Mouse (Mus musculus): ENCODE measurements at regions not wholly inside any gene's neighbourhood (a gene's known extent, or its start where the extent isn't known, plus 50 kb on each side); places are given as distances from the start of the nearest gene placed in this dataset.
A peak's percentile ranks its signal among the peaks of the same experiment; 100 is the strongest.

DNA sequence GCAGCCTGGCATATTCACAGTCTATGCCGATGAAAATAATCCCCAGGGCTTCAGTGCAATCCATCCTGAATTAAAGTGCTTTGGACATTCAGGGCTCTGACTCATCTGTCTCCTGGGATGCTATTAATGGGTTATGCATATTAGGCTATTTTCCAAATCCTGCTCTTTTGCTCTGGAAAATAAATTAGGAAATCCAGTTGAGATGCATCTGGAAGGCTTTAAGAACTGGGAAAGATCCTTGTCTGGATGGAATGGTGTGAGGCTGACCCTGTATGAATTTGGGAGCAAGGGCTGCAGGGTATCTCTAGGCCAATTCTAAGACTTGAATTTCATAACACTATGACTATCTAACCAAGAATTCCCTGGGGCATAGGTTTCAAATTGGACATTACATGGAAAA is 234.5 kb upstream of the Prkcq start:
- H3K4me2 ChIP-seq (replicated peaks), result no peak overlapping the region
- 27% methylated on average over 1 of the region's 1 CpGs for WGBS
- H3K36me3 ChIP-seq, result no peaks in the 10 kb centered on the region
- no peak overlapping the region for H3K9ac ChIP-seq (replicated peaks)
- ATAC-seq, result no peak
- no peaks in the 10 kb centered on the region for H3K9me3 ChIP-seq
- H3K27me3 ChIP-seq, result no peaks in the 10 kb centered on the region
- 0 out of 2 replicates have a peak, but pooled peaks cover 3% of the 10 kb centered on the region for H3K4me1 ChIP-seq (replicated peaks)
- H3K27ac ChIP-seq, result no peak overlapping the region
- no peak overlapping the region for H3K4me3 ChIP-seq (replicated peaks)

DNA sequence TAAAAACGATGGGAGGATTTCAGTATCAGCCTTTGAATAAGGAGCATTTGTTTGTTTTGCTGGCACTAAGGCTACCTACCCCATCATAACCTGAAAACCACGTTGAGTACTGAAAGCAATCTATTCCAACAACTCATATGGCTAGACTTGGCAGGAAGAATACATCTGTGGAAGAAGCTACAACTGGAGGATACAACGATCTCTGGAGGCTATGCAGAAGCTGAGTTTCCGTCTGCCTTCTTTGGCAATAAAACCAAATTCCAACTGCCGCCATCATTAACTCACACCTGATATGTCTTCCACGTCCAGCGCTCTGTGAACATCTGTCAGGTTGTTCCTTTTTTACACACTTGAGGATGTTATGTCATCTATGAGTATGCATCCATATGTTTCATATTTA is 206.7 kb upstream of the Prkcq start:
- H3K4me1 ChIP-seq (replicated peaks), result no peaks in the 10 kb centered on the region
- H3K4me2 ChIP-seq (replicated peaks), result no peak overlapping the region
- no peaks in the 10 kb centered on the region for H3K36me3 ChIP-seq
- H3K27me3 ChIP-seq, result no peaks in the 10 kb centered on the region
- H3K9ac ChIP-seq (replicated peaks), result no peak overlapping the region
- H3K27ac ChIP-seq, result no peak overlapping the region
- H3K4me3 ChIP-seq (replicated peaks), result no peak overlapping the region
- no peaks in the 10 kb centered on the region for H3K9me3 ChIP-seq
- WGBS, result 85% methylated on average over 7 of the region's 7 CpGs
- no peak for ATAC-seq

DNA sequence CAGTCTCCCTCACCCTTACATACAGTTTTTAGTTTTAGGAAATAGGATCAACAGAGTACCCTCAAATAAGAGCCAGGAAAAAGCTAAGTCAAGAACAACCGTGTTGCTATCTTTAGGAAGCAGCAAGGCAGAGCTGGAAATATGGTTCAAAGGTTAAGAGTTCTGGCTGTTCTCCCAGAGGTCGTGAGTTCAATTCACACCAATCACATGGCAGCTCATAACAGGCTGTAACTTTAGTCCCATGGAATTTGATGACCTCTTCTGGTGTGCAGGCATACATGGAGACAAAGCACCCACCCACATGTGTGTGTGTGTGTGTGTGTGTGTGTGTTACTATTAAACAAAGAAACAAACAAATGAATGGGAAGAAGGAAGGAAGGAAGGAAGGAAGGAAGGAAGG is 205.0 kb upstream of the Prkcq start:
- H3K27me3 ChIP-seq, result no peaks in the 10 kb centered on the region
- 76% methylated on average over 2 of the region's 2 CpGs for WGBS
- H3K27ac ChIP-seq, result no peak overlapping the region
- no peaks in the 10 kb centered on the region for H3K4me1 ChIP-seq (replicated peaks)
- no peak overlapping the region for H3K4me3 ChIP-seq (replicated peaks)
- H3K9ac ChIP-seq (replicated peaks), result no peak overlapping the region
- H3K36me3 ChIP-seq, result no peaks in the 10 kb centered on the region
- H3K4me2 ChIP-seq (replicated peaks), result no peak overlapping the region
- ATAC-seq, result no peak
- no peaks in the 10 kb centered on the region for H3K9me3 ChIP-seq

DNA sequence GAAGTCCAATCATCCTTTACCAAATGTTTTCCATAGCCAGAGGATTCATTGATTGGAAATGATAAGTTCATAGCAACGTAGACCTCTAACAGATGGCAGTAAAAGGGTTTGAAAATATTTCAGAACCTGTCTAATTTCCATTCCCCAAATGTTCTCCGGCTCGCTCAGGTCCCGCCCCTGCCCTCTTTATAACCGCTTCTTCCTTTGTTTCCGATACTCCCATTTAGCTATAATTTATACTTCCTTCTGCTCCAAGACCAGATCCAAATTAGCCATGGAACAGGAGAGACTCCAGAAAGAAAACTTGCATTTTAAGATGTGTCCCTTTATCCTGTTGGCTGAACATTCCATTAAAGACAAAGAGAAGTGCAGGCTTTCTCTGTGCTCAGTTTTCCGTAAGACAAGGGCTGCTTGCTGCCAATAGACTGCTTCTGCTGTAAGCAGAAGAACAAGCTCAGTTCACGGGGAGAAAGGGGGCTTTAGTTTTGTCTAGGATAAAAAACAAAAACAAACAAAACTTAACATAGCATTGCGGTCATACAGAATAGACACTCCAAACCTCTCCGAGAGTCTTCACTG is 202.7 kb upstream of the Prkcq start:
- 60% methylated on average over 10 of the region's 10 CpGs for WGBS
- no peak overlapping the region for H3K27ac ChIP-seq
- no peaks in the 10 kb centered on the region for H3K9me3 ChIP-seq
- no peaks in the 10 kb centered on the region for H3K27me3 ChIP-seq
- no peak overlapping the region for H3K4me3 ChIP-seq (replicated peaks)
- H3K36me3 ChIP-seq, result no peaks in the 10 kb centered on the region
- ATAC-seq, result no peak
- no peak overlapping the region for H3K9ac ChIP-seq (replicated peaks)
- H3K4me1 ChIP-seq (replicated peaks), result no peaks in the 10 kb centered on the region
- H3K4me2 ChIP-seq (replicated peaks), result 0 out of 2 replicates have a peak overlapping the region, but pooled peaks have one; percentile 2

DNA sequence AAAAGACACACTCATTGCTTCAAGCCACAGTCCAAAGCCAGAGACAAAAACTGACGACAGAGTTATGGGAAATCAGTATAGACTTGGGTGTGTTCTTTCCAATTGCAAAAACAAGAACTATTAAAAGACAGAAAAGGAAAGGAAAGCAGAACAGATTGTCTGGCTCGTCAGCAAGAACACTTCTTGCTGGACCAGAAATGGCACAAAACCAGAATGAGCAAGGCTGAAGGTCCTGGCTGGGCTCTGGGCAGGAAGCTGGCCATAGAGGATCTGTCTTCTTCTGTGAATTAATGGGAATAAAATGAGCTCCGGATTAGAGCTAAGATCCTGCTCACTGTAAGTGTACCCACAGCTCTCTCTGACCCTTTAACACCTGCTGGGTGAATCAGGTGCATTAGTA is 199.9 kb upstream of the Prkcq start:
- no peaks in the 10 kb centered on the region for H3K27me3 ChIP-seq
- H3K36me3 ChIP-seq, result no peaks in the 10 kb centered on the region
- H3K9ac ChIP-seq (replicated peaks), result no peak overlapping the region
- WGBS, result 74% methylated on average over 3 of the region's 3 CpGs
- no peaks in the 10 kb centered on the region; the same call in 1 of the 2 replicates for H3K4me1 ChIP-seq (replicated peaks)
- H3K4me3 ChIP-seq (replicated peaks), result no peak overlapping the region
- H3K27ac ChIP-seq, result no peak overlapping the region
- H3K4me2 ChIP-seq (replicated peaks), result no peak overlapping the region
- ATAC-seq, result no peak
- H3K9me3 ChIP-seq, result no peaks in the 10 kb centered on the region

DNA sequence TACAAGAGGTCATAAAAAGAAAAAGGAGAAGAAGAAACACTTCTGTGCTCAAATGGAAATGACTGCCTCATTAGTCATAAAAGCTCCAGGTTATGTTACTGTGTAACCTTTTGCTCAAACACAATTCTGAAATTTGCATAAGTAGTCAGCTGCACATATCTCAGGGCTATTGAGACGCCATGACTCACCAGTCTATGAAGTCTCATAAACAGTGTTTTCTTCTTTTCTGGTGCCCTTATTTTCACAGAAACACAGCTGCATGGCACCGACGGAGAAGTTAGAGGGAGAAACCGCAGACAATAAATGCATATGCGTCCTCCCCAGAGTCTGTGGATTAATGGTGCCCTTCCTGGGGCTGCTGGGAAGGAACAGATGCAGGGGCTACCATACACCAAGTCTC is 193.1 kb upstream of the Prkcq start:
- Histone ChIP-seq H3K27ac (no peak overlapping the region), H3K9ac (replicated peaks) (no peak overlapping the region), H3K4me3 (replicated peaks) (no peak overlapping the region), H3K4me2 (replicated peaks) (no peak overlapping the region), H3K4me1 (replicated peaks) (no peaks in the 10 kb centered on the region; the same call in 1 of the 2 replicates), H3K9me3 (no peaks in the 10 kb centered on the region), H3K36me3 (no peaks in the 10 kb centered on the region), H3K27me3 (no peaks in the 10 kb centered on the region)
- 80% methylated on average over 5 of the region's 5 CpGs for WGBS
- no peak for ATAC-seq

DNA sequence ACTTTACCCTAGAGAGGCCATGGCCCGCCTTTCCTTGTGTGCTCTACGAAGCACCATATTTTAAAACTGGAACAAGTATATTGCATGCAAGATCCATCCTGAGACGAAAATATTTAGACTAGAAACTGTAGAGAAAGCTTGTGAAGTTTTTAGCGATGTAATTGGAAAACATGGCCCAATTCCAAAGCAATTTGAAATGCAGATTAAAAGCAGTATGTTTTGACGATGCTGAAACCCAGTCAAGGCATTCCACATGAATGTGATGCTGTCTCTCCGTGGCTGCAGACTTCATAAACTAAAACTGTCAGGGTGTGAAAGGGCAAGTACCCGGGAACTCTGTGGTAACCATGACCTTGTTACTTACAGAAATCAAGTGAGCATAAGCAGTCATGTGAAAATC is 185.8 kb upstream of the Prkcq start:
- no peaks in the 10 kb centered on the region for H3K4me1 ChIP-seq (replicated peaks)
- H3K27ac ChIP-seq, result no peak overlapping the region
- ATAC-seq, result no peak
- no peaks in the 10 kb centered on the region for H3K36me3 ChIP-seq
- H3K4me2 ChIP-seq (replicated peaks), result no peak overlapping the region
- H3K9ac ChIP-seq (replicated peaks), result no peak overlapping the region
- no peaks in the 10 kb centered on the region for H3K27me3 ChIP-seq
- H3K9me3 ChIP-seq, result no peaks in the 10 kb centered on the region
- no peak overlapping the region for H3K4me3 ChIP-seq (replicated peaks)
- WGBS, result 74% methylated on average over 7 of the region's 7 CpGs

DNA sequence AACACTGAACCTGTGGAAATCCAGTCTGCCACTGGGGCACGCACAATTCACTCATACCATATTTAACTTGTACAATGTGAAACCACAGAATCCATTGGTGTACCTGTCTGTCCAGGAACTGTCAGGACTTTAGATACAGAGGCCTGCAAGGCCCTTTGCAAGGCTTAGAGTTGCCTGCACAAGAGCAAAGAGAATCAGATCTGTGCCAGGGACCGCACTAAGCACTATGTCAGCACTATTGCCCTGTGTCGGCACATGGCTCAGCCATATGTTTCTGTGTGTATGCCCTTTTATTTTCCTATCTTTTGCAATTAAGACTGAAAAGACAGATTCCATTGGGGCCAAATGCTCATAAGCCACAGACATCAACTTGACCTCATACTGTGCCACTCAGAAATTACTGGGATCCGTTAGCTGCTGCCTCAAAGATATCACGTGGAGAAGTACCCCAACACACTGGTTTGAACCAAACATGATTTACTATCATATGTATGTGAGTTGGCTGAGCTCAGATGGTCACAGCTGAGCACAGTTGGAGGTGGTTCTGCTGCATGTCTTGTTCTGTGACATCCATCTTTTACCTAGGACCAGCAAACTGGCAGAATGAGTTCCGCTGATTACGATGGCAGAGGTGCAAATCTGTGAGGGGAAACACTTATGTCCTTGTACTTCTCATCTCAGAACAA is 181.7 kb upstream of the Prkcq start:
- 91% methylated on average over 7 of the region's 7 CpGs for WGBS
- Histone ChIP-seq H3K4me1 (replicated peaks) (no peaks in the 10 kb centered on the region), H3K9ac (replicated peaks) (no peak overlapping the region), H3K4me2 (replicated peaks) (no peak overlapping the region), H3K27ac (no peak overlapping the region), H3K4me3 (replicated peaks) (no peak overlapping the region), H3K36me3 (no peaks in the 10 kb centered on the region), H3K27me3 (no peaks in the 10 kb centered on the region), H3K9me3 (no peaks in the 10 kb centered on the region)
- ATAC-seq, result no peak

DNA sequence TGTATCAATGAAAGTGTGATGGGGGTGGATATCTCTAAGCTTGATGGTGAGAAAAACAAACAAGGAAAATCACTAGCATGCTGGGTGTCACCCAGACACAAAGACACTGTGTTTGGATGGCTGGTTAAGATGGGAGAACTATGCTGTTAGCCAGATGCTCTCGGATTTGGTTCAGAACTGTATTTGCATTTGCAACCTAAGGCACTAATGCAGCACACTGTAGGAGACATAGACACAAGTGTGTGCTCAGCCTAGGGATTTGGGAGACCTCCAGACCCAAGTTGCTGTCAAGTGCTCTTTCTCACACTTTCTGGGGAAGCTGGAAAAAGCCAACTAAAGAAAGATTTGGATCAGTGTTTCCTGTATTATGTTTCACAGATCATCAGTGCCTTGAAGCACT is 173.1 kb upstream of the Prkcq start:
- 72% methylated on average over 1 of the region's 1 CpGs for WGBS
- Histone ChIP-seq H3K9me3 (no peaks in the 10 kb centered on the region), H3K36me3 (no peaks in the 10 kb centered on the region), H3K27me3 (no peaks in the 10 kb centered on the region), H3K4me3 (replicated peaks) (no peak overlapping the region), H3K4me1 (replicated peaks) (no peaks in the 10 kb centered on the region), H3K9ac (replicated peaks) (no peak overlapping the region), H3K27ac (no peak overlapping the region), H3K4me2 (replicated peaks) (no peak overlapping the region)
- no peak for ATAC-seq

DNA sequence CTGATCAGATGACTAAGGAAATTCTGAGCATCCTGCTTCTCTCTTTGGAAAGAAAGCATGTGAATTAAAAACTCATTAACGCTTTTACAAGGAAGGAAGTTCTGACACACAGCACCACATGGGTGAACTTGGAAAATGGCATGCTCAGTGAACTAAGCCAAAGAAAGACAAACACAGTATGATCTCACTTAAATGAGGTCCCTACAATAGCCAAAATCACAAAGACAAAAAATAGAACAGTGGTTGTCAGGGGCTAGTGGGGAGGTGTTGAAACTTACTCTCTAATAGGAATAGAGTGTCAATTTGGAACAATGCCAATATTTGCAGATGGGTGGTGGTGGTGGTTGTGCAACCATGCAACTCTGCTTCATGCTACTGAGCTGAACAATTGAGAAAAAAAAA is 172.7 kb upstream of the Prkcq start:
- H3K27me3 ChIP-seq, result no peaks in the 10 kb centered on the region
- no peak overlapping the region for H3K4me2 ChIP-seq (replicated peaks)
- H3K4me3 ChIP-seq (replicated peaks), result no peak overlapping the region
- no peaks in the 10 kb centered on the region for H3K4me1 ChIP-seq (replicated peaks)
- no peak for ATAC-seq
- H3K9me3 ChIP-seq, result no peaks in the 10 kb centered on the region
- no peaks in the 10 kb centered on the region for H3K36me3 ChIP-seq
- H3K9ac ChIP-seq (replicated peaks), result no peak overlapping the region
- no peak overlapping the region for H3K27ac ChIP-seq
- WGBS, result 88% methylated on average over 1 of the region's 1 CpGs

DNA sequence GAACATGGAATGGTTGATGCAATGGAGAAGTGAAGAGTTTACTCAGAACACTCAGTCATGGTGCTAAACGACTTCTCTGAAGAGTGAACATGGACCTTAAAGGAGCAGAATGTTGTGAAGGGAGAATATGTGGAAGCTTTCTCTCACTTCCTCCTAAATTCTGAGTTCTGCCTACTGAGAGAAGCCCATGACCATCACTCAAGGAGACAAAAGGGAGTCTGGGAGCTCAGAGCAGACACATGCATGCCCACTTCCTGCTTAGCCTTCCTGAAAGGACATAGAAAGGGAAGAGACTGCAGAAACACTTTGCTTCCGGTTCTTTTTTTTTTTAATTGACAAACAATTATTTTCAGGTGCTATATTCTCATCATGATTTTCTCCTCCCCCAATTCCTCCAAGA is 166.1 kb upstream of the Prkcq start:
- Histone ChIP-seq H3K9ac (replicated peaks) (no peak overlapping the region), H3K27ac (no peak overlapping the region), H3K4me2 (replicated peaks) (no peak overlapping the region), H3K27me3 (0 out of 2 replicates have a peak, but pooled peaks cover 6% of the 10 kb centered on the region), H3K4me3 (replicated peaks) (no peak overlapping the region), H3K4me1 (replicated peaks) (no peaks in the 10 kb centered on the region), H3K9me3 (no peaks in the 10 kb centered on the region), H3K36me3 (no peaks in the 10 kb centered on the region)
- no peak for ATAC-seq
- WGBS, result 88% methylated on average over 2 of the region's 2 CpGs

DNA sequence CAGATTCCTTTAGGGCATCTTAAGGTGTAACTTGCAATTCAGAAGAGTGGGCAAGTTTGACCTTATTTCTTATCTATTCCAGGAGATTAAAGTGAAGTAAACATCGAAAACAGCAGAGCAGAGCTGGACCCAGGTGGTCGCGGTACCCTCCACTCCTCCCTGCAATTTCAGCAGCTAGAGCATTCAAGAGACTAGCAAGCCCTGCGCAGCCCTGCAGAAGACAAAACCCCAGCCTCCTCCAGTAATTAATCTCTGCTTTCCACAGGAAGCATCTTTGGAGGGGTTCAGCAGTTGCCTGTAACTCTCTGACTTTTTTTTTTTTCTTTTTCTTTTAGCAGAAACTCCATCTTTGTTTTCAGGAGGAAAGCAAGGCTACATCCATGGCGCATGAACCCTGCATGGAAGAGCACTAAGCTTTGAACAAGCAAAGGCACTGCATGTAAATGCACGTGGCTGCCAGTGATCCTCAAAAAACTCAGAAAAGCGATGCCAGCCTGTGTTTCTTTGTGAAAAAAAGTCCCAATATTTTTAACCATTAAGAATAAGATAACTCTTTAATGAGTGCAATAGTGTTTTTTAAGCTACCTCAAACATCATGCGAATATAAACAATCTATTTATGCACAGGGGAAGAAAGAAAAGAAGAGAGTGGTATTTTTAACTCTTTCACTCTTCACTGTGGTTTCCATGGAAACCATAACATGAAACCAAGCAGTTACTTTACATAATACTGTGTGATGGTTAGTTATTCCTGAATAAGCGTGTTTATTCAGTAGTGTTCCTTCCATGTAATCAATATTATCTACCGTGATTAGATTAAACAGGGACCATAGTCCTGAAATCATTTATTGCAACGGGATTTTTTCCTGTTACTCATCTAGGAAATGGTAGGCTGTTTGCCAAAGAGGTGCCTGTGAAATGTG is 160.6 kb upstream of the Prkcq start:
- no peak overlapping the region for H3K4me2 ChIP-seq (replicated peaks)
- H3K27ac ChIP-seq, result no peak overlapping the region
- H3K4me3 ChIP-seq (replicated peaks), result no peak overlapping the region
- H3K36me3 ChIP-seq, result no peaks in the 10 kb centered on the region
- H3K4me1 ChIP-seq (replicated peaks), result peaks cover 11% of the 10 kb centered on the region
- H3K9me3 ChIP-seq, result no peaks in the 10 kb centered on the region
- 0 out of 2 replicates have a peak, but pooled peaks cover 2% of the 10 kb centered on the region for H3K27me3 ChIP-seq
- WGBS, result 39% methylated on average over 11 of the region's 11 CpGs
- ATAC-seq, result no peak
- H3K9ac ChIP-seq (replicated peaks), result no peak overlapping the region

Measured in midbrain, embryonic 13.5 days (tissue).